Mouse (Mus musculus): ENCODE measurements around the gene Gale.

DNA sequence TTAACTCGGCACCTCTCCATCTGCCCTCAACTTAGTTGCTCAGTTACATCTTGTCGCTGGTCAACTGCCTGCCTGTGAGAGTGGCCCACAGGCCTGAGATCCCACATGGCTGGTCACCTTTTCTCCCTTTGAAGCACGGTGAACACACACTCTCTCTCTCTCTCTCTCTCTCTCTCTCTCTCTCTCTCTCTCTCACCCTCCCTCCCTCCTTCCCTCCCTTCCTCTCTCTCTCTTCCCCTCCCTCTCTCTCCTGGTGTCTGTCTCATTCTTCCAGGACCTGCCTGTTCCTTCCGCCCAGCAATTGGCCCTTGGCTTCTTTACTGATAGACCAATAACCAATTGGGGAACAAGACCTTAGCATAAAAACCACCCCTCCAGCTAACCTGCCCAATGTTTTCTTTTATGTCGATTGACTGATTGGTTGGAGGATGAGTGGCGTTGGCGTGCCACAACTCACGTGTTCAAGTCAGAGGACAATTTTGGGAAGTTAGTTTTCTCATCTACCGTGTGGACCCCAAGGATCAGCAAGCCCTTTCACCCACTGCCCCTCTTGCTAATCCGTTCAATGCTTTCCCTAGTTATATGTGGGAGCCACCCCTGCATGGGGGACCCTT lies 37.2 kb upstream of the Gale start:
- no peak for TF ChIP-seq CTCF (IDR thresholded peaks at IDR 0.05; ENCODE audit: low read depth, low read length)
- TF ChIP-seq POLR2A (IDR thresholded peaks at IDR 0.05; ENCODE audit: insufficient read depth, low read length), result no peak

All from ES-Bruce4 (cell line).